Mouse (Mus musculus) NIH3T3 (cell line): ENCODE data around the gene 6030445D17Rik.
A peak's percentile ranks its signal among the peaks of the same experiment; 100 is the strongest.

ENCODE experiments used
- DNase-seq: peaks from one replicate; pipeline ENCODE4 v3.0.0-alpha.2; 2012; ENCODE audit warnings: low read depth

The 6030445D17Rik gene

DNA sequence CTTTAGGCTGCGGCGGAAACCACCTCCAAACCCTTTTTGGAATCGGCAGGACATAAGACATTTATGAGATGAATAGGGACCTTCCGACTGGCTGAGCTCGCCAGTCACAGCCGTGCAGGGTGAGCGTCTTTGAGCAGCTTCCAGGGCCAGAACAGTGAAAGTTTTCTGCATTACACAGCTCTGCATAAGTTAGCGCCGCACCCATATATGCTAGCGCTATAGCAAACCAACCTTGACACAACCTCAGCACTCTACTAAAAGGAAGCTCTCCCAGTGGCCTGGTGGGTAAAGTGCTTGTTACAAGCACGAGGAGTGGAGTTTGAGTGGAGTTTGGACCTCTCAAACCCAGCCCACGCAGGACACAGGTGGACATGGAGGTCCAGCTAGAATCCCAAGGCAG, 2.8 kb upstream of the 6030445D17Rik start:
- DNase-seq, result no peak

DNA sequence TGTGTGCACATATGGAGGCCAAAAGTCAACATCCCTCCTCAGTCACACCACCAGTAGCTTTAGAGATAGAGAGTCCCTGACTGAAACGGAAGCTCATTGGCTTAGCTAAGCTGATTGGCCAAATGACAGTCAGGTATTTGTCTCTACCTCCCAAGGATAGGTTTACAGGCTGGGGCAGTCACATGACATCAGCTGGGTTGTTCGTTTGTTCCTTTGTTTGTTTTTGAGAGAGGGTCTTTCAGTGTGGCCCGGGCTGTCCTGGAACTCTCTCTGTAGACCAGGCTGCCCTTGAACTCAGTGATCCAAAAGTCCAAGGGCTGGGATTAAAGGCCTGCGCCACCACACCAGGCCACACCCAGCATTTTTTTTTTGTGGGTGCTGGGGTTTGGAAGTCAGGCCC, 844 bp upstream of the 6030445D17Rik start:
- no peak for DNase-seq

DNA sequence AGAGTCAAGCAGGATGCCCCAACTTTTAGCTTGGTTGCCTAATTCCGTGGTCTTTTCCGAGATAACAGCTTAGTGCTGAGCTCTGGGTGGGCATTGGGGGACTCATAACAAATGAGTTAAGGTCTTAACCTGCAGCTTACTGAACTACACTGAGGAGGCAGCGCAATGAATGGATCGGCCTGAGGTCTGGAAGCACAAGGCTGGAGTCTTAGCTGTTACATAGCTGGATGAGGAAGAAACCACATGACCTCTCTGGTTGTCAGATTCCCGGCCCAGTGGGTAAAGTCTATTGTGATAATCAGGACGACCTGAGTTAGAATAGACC, 327 bp upstream of the 6030445D17Rik start:
- DNase-seq, result peak; percentile 38

DNA sequence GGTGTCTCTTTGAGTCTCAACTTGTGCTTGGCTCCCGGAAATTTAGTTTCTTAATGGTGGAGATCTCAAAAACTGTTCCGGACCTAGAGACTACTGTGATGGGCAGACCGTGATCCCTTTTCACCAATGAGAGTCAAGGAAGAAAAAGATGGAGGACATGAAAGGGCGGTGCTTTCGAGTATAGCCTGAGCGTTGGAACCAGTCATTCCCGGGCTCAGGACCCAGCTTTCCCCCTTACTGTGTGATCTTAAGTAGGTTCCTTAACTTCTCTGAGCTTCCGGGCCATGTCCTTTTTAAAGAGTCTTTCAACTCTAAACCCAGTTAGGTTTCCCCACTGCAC, 759 bp downstream of the 6030445D17Rik start:
- DNase-seq, result peak; percentile 81

DNA sequence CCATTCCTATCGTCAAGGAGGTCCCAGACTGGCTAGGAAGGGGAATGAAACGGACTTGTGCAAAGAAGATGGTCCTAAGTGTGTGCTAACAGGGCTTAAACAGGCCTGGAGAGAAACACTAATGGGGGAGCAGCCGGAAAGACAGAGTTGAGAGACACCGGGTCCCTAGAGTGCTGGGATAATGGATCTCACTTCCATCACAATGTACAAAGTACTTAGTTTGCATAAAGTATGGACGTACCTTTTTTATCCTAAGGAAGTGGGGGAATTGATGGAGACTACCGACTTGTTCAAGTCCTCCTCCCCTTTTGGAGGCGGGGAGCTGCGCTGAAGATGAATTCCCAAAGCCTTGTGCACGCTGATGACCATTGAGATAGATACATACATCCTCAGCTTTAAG, 1.4 kb downstream of the 6030445D17Rik start:
- no peak for DNase-seq

DNA sequence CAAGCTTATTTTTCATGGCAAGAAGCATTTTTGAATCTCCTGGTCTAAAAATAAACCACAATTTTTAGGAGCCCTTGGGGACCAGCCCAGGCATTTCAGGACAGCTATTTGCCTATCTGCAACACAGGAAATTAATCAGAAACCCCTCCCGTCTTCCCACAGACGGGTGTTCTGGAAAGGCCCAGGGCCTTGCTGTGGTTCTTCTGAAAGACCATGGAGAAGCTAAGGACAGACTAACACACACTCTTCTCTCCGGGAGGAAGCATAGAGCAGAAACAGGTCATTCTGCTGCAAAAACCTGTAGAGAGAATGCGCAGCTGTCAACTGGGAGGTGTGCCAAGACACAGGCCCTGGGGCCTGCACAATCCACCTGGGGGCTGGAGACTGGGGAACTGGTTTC, 4.2 kb downstream of the 6030445D17Rik start:
- peak; percentile 66 for DNase-seq

DNA sequence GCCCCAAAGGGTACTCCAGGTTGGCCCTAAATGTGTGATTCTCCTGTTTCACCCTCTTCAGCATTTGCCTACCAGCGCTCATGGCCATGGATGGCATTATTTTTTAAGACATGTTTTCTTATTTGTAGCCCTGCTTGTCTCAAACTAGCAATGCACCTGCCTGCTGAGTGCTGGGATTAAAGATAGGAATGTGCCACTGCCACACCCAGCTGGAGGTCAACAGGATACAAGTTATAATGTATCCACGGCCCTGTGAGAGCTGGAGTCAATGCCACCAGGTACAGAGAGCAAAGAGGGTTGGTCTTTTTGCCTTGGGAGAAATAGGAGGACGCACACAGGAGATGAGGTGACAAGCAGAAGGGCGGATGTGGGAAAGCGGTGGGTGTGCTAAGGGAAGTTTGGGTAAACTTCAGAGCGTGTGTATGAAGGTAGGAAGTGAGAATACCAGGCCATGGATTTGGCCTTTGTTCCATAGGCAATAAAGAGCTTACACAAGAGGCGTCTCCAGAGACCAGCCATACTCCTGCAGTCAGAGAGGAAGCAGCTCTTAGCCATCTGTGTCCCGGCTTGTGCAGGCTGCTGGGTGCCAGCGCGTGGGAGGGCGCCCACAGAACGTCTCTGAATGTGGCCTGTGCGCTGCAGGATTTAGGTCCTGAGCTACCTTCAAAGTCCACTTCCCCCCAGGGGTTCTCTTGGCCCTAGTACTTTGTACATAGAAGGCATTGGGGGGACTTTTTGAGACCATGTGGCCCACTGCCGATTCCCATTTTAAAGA, 6.7 kb downstream of the 6030445D17Rik start:
- no peak for DNase-seq

DNA sequence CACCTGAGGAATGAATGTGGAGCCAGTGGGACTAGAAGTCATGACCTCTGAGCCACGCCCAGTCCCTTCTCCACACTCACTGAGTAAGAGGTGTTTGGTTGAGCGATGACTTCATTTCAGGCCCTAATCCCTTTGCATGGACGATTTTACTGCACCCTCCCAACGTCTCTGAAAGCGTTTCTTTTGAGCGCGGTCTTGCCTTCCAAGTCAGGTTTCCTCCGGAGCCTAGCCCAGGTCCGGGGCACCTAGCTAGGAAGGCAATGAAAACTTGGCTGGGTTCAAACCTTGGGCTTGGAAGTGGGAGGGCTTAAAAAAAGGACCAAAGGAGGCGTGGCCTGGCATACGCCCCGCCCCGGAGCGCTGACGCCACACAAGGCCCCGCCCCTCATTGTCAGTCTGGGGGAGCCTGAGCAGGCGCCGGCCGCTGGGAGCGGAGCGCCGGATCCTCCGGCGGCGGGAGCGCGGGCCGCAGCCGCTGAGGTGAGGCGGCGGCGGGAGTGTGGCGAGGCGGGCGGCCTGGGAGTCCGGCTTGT, 7.4 kb downstream of the 6030445D17Rik start, which contains the start of gene Luzp1:
Gene Luzp1, plus strand, starts transcription at position 391 of the 533 bp plus-strand sequence.
- DNase-seq, result peak; percentile 95

DNA sequence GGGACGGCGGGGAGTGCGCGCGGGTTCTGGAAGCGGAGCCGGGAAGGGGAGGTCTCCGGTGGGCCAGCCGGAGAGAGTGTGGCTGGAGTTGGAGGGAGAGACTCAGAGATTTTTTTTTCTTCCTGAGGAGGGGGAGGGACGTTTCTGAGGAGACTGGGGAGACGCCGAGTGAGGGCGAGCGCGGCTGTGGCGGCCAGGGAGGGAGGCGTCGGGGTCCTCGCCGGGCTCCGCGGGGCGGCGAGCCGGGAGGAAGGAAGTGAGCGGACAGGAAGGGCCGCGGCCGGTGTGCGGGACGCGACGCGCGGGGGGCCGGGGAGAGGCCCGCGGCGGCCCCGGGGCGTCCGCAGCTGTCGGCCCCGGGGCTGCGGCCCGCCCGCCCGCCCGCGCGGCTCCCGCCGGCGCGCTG, 7.9 kb downstream of the 6030445D17Rik start:
- peak; percentile 69 for DNase-seq

DNA sequence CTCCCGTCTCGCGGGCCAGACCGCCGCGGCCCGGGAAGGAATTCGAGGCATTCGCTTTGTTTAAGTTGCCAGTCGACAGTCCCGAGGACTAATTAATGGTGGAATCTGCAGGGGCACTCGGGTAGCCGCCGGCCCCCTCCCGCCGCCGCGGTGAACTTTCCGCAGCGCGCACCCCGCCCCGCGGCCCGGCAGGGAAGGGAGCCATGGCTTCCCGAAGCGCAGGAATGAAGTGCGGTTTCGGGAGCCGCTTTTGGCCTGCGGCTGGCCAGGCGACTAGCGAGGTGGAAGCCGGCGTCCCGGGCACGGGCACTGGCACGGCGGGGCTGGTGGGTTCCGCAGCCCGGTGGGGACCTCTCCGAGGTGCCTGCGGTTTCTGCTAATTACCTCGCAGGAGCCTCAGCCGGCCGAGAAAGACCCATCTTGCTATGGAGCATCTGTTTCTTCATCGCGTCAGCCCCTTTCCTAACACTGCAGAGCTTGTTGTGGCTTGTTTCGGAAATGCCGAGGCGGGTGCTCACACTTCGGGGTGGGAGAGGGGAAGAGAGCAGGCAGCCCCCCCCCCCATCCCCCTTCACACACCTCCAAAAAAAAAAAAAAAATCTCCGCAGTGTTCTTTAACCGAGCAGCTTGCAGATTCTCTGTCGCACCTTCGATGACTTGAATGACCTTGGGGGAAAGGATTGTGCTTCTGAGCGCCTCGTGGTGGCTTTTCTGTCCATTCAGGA, 8.5 kb downstream of the 6030445D17Rik start:
- DNase-seq, result peak; percentile 69

DNA sequence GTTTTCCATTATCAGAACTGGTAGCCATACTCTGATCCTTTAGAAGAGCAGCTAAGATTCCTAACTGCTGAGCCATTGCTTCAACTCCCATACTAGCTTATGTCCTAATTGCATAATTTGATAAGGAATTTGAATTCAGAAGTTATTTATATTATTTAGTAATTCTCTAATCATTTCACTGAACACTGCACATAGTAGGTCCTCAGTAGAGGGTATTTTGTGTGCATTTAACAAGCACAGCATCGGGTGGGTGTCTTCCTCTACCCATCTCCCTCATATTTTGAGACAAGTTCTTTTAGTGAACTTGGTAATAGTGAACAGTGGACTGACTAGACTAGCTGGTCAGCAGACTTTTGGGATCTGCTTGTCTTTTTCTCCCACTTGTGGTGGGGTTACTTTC, 14.6 kb downstream of the 6030445D17Rik start:
- DNase-seq, result no peak

DNA sequence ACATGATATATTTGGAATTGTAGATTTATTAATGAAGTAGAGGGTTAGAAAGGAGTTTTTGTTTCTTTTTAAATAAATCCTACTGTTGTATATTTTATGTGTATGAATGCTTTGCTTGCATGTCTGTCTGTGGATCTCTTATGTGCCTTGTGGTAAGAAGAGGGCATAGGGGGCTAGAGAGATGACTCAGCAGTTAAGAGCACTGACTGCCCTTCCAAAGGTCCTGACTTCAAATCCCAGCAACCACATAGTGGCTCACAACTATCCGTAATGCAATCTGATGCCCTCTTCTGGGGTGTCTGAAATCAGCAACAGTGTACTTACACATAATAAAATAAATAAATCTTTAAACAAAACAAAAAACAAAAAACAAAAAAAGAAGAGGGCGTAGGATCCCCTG, 24.5 kb downstream of the 6030445D17Rik start:
- DNase-seq, result no peak

DNA sequence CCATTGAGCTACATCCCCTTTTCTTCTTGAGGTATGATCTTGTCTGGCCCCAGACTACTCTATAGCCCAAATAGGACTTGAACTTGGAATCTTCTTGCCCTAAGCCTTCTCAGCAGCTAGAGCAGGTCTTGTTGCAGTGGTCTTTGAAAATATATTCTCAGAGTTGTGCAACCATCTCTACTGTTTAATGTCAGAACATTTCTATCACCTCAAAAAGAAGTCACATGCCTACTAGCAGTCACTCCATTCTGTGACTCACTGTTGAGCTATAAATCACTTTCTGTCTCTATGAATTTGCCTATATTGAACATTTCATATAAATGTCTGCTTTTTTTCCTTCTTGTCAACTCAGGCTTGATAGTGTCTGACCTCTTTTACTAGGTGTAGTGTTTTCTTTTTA, 33.9 kb downstream of the 6030445D17Rik start:
- peak; percentile 48 for DNase-seq

DNA sequence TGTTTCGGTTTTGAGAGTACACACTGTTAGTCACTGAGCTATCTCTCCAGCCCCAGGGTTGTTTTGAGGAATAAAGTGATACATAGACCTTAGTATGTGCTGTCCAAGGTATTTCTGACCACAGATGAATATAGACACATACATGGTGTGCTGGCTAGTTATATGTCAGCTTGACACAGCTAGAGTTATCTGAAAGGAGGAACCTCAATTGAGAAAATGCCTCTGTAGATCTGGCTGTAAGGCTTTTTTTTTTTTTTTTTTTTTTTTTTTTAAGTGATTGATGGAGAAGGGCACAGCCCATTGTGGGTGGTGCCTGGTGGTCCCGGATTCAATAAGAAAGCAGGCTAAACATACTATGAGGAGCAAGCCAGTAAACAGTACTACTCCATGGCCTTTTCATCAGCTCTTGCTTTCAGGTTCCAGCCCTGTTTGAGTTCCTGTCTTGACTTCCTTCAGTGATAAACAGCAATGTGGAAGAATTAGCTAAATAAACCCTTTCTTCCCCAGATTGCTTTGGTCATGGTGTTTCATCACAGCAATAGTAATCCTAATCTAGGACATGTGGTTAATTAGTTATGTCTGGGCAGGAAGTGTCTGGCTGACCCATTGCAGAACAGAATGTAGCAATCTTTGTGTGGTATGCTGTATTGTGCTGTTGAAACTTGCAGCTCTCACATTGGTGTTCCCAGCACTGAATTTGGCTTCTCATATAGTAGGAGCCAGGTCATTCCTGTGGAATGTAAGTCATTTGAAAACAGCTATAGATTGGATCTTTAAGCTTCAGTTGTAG, 43.6 kb downstream of the 6030445D17Rik start:
- peak; percentile 53 for DNase-seq

DNA sequence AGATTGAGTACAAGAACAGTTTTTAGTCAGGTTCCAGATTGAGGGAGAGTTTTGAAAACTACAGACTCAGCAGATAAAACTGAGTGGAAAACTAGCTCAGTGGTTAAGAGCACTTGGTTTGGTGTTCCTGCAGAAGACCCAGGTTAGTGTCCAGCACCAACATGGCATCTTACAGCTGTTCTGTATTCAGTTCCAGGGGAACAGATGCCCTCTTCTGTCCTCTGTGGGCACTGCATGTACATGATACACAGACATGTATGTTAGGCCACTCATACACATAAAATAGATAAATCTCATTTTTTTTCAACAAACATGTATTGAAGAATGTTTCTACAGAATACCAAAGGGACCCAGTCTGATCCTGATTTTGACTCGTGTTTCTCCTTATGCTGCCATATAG, 47.8 kb downstream of the 6030445D17Rik start:
- no peak for DNase-seq

DNA sequence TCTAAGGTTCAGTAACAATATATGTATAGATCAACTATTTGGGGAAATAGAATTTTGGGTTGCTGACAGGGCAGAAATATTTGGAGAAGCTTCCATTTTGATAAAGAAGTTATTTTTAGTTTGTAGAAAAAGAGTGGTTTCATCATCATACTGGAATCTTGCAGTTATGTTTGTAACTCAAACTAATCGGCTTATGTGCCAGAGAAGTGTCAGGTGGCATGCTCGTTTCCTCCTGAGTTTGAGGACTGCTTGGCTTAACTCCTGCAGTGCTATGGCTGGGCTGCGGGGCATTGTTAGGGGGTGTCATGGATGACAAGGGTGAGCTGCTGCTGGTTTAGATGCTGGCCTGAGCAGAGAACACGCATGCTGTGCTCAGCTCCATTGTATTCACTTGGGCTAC, 49.7 kb downstream of the 6030445D17Rik start:
- peak; percentile 67 for DNase-seq

DNA sequence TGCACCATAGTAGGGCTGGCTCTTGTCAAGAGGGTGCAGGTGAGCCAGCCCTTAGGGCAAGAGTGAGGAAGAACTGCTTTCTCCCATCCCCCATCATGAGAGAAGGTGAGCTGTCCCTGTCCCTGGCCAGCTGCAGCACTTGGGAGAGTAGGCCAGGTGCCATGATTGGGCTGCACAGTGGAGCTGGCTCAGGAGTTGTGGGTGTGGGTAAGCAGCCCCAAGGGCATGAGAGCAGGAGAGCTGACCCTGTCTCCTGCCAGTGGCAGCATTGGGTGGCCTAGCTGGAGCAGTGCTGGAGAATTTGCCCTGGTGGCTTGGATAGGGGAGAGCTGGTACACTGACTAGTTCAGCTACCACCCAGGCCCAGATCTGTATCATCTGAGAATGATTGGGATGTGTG, 50.9 kb downstream of the 6030445D17Rik start:
- no peak for DNase-seq
